Mouse (Mus musculus) forebrain, embryonic 10.5 days (tissue): ENCODE data around the gene Anks3. TPM values are rescaled to one million over a fixed set of nuclear protein-coding genes. Genes with fewer than 3 reads are reported as not detected.

Experiments
- DNase-seq: peaks from one replicate; pipeline ENCODE4 v3.0.0-alpha.2; 2017; ENCODE audit warnings: low spot score; ENCODE audit errors: extremely low spot score
- H3K27ac ChIP-seq: fragments of 300-500 bp; sonication (generic); 2 replicates; pipeline ENCODE4 v1.5.1; 2016; ENCODE audit warnings: mild to moderate bottlenecking
- H3K27me3 ChIP-seq: fragments of 300-500 bp; sonication (generic); 2 replicates; pipeline ENCODE4 v1.6.1; 2016; ENCODE audit warnings: mild to moderate bottlenecking; ENCODE audit not compliant: poor library complexity, severe bottlenecking
- H3K36me3 ChIP-seq: fragments of 300-500 bp; sonication (generic); replicated peaks from 2 replicates; pipeline ENCODE4 v1.6.1; 2016; ENCODE audit warnings: mild to moderate bottlenecking, moderate library complexity
- H3K4me1 ChIP-seq: fragments of 300-500 bp; sonication (generic); 2 replicates; pipeline ENCODE4 v1.6.1; 2016
- H3K4me3 ChIP-seq: fragments of 300-500 bp; sonication (generic); 2 replicates; pipeline ENCODE4 v1.5.1; 2016; ENCODE audit warnings: mild to moderate bottlenecking, moderate library complexity
- H3K9me3 ChIP-seq: fragments of 300-500 bp; sonication (generic); 2 replicates; pipeline ENCODE4 v1.6.1; 2016; ENCODE audit warnings: mild to moderate bottlenecking, moderate library complexity
- WGBS: fragments of 180-500 bp; shearing (Covaris S2); methylation state at CpG from one replicate; pipeline ENCODE4 v1.1.7; 2016; 5-methylcytosine and 5-hydroxymethylcytosine counted together
- polyA plus RNA-seq: library from polyadenylated mRNA; unstranded; fragments of >200 nt; fragmentation: Nextera tagmentation; extraction: Ambion mirVana; gene quantifications from 2 replicates; pipeline ENCODE4 v1.2.1, GENCODE M21; 2016

Anks3 gene
- polyA plus RNA-seq, 1 experiment from 2014 or later = 49.3 TPM

DNA sequence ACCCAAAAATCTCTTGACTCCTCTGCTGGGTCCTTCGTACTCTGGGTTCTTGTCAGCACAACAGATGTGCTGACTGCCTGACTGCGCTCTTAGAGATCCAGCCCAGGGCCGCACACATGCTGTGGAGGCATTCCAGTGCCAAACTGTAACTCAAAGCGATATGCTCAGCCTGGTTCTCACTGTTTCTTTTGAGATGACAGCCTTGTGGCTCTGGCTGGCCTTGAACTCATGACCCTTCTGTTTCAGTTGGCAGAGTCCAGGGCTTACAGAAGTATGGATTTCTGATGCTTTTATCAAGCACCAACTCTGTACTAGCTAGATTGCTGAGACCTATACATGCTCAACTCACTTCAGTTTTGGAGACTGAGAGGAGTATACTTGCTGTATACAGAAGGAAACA is 29.3 kb upstream of the Anks3 start:
- no peaks in the 10 kb centered on the region for H3K27me3 ChIP-seq
- H3K36me3 ChIP-seq = no peaks in the 10 kb centered on the region
- DNase-seq = no peak
- 86% methylated on average over 4 of the region's 4 CpGs for WGBS
- H3K4me3 ChIP-seq = no peak overlapping the region
- H3K27ac ChIP-seq = no peak overlapping the region
- H3K9me3 ChIP-seq = no peaks in the 10 kb centered on the region
- no peaks in the 10 kb centered on the region for H3K4me1 ChIP-seq

DNA sequence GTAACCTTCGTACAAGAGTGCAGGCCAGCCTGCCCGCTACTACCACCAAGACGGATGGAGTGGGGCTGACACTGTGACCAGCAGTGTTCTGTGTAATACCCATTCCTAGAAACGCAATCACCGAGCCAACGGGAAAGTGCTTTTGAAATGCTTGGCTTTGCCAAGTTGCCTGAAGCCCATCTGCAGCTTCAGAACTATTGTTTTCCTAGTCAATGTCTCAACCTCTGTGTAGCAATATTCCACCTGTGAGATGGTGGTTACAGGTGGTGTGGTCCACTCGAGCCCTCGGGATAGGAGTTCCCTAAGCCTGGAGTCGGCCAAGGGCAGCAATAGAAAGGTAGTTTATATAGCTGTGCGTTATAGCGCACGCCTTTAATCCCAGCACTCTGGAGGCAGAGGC is 20.7 kb upstream of the Anks3 start:
- WGBS = 93% methylated on average over 12 of the region's 12 CpGs

GRCm38 (mm10) chr16:4979755-4980380 is 15.9 kb upstream of the Anks3 start:
- no peak overlapping the region for H3K27ac ChIP-seq
- H3K4me1 ChIP-seq = no peaks in the 10 kb centered on the region
- no peaks in the 10 kb centered on the region for H3K36me3 ChIP-seq
- H3K27me3 ChIP-seq = no peaks in the 10 kb centered on the region
- no peaks in the 10 kb centered on the region for H3K9me3 ChIP-seq
- no peak for DNase-seq
- 77% methylated on average over 4 of the region's 4 CpGs for WGBS
- H3K4me3 ChIP-seq = no peak overlapping the region

More for the DNA sequence above, 20.7 kb upstream of the Anks3 start:
- Histone ChIP-seq H3K4me3 (no peak overlapping the region), H3K4me1 (no peaks in the 10 kb centered on the region), H3K27me3 (no peaks in the 10 kb centered on the region), H3K9me3 (no peaks in the 10 kb centered on the region), H3K36me3 (no peaks in the 10 kb centered on the region), H3K27ac (no peak overlapping the region)
- no peak for DNase-seq

DNA sequence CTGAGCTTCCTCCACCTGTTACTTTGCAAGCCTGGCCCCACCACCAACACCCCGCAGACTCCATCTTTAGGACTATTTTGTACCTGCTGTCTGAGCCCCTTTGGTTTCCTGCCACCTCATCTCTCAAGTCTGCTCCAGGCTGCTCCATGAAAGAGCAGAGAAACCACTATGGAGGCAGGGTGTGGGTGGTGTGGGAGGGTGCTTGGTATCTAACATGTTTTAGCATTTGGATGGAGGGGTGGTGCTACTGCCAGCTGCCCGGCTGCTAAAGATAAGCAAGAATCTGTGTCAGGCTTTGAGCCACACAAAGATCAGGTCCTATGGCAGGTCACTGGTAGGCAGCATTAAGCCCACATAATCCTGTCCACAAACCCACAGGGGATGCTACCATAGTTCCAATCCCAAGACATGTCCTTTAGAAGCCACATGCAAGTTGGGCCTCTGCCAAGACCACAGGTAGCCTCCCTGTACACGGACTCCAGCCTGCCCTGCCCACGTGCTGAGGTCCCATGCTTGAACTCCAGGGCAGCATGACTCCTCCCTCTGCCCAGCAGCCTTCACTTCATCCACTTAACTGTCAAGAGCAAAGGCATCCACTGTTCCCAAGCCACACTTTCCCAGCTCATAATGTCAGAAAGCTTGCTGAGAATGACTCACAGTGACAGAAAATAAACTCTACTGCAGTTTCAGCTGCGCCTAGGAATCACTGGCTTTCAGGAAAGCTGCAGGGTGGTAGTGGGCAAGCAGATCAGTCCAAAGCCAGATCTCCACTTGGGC is 14.5 kb upstream of the Anks3 start:
- no peak for DNase-seq
- Histone ChIP-seq H3K36me3 (no peaks in the 10 kb centered on the region), H3K4me1 (no peaks in the 10 kb centered on the region), H3K27ac (no peak overlapping the region), H3K9me3 (no peaks in the 10 kb centered on the region), H3K4me3 (no peak overlapping the region), H3K27me3 (no peaks in the 10 kb centered on the region)
- 80% methylated on average over 5 of the region's 5 CpGs for WGBS

GRCm38 (mm10) chr16:4976180-4976579 is 12.2 kb upstream of the Anks3 start:
- H3K4me1 ChIP-seq = no peaks in the 10 kb centered on the region
- H3K9me3 ChIP-seq = no peaks in the 10 kb centered on the region
- no peak for DNase-seq
- no peaks in the 10 kb centered on the region for H3K27me3 ChIP-seq
- H3K27ac ChIP-seq = no peak overlapping the region
- 75% methylated on average over 2 of the region's 2 CpGs for WGBS
- H3K36me3 ChIP-seq = no peaks in the 10 kb centered on the region
- no peak overlapping the region for H3K4me3 ChIP-seq

- no peak overlapping the region for H3K27ac ChIP-seq
- WGBS = 87% methylated on average over 5 of the region's 5 CpGs
- no peaks in the 10 kb centered on the region for H3K27me3 ChIP-seq
- no peak overlapping the region for H3K4me3 ChIP-seq
- DNase-seq = no peak
- H3K9me3 ChIP-seq = no peaks in the 10 kb centered on the region
- H3K4me1 ChIP-seq = no peaks in the 10 kb centered on the region
- no peaks in the 10 kb centered on the region for H3K36me3 ChIP-seq
Measured at GRCm38 (mm10) chr16:4974521-4974920, 10.5 kb upstream of the Anks3 start.

DNA sequence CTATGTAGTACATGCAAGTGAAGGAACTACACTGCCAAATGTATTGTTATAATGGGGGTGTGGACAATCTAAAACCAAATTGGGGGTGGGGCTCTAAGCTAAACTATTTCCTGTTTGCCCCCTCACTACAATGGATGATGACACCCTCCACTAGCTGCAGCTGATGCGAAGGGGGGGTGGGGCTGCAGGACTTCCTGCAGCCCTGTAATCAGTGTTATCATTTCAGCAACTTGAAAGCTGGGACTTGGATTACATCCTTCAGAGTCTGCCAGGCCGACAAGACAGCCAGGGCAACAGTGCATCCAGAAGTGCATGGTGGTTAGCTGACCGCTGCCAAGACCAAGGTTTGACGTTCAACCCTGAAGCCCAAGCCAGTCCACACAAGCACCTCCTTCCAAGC is 7.6 kb upstream of the Anks3 start:
- H3K27me3 ChIP-seq = no peaks in the 10 kb centered on the region
- DNase-seq = no peak
- no peak overlapping the region for H3K27ac ChIP-seq
- H3K36me3 ChIP-seq = no peaks in the 10 kb centered on the region
- no peaks in the 10 kb centered on the region for H3K4me1 ChIP-seq
- no peak overlapping the region for H3K4me3 ChIP-seq
- 79% methylated on average over 4 of the region's 4 CpGs for WGBS
- no peaks in the 10 kb centered on the region for H3K9me3 ChIP-seq

DNA sequence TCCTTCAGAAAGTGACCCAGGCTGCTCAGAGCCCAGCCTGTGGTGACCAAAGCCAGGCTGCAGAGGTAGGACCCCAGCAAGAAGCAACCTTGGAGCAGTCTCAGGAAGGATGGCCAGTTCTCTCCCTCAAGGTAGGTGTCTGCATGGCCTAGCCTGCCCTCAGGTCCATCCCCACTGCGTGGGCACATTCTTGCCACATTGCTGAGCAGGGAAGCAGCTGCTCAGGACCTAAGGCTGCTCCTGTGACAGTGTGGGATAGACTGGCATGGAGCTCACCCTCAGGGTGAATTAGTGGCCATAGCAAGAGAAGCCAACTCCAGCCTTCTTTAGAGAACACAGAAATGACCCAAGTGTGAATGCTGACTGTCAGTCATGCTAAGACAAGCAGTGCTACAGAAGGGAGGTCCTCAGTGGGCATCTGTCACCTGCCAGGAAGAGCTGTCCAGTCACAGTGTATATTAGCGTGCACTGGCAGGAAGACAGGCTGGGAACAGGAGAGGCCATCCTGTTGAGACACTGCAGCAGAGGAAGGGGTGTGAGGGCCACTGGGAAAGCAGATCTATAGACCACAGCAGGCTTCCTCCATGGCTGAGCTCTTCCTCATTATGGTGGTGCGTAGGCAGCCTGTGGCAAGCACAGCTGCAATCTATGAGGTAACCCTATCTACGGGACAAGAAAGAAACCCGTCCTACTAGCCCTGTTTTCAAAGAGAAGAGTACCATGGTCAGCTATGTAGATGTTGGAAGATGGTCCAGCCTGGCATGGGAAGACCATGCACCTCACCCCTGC is 5.2 kb upstream of the Anks3 start:
- 91% methylated on average over 5 of the region's 5 CpGs for WGBS
- Histone ChIP-seq H3K36me3 (no peaks in the 10 kb centered on the region), H3K9me3 (no peaks in the 10 kb centered on the region), H3K4me1 (peaks cover 9% of the 10 kb centered on the region), H3K27me3 (no peaks in the 10 kb centered on the region), H3K4me3 (no peak overlapping the region), H3K27ac (no peak overlapping the region)
- no peak for DNase-seq

DNA sequence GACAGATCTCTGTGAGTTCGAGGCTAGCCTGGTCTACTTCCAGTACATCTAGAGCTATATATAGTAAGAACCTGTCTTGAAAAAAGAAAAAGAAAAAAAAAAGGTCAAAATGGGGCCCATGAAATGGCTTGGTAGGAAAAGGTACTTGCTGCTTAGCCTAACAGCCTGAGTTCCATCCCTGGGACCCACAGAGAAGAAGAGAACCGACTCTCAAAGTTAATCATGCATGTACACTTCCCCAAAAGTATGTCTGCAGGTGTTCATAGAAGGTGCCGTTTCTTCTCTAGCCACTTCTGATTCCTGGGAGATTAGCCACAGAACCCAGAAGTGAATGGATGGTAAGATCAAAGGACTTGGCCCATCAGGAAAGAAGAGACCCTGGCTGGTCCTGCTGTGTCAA is 4.4 kb upstream of the Anks3 start:
- H3K36me3 ChIP-seq = no peaks in the 10 kb centered on the region
- H3K4me1 ChIP-seq = peaks cover 14% of the 10 kb centered on the region
- no peak overlapping the region for H3K4me3 ChIP-seq
- no peaks in the 10 kb centered on the region for H3K9me3 ChIP-seq
- WGBS = 89% methylated on average over 3 of the region's 3 CpGs
- no peak for DNase-seq
- H3K27ac ChIP-seq = no peak overlapping the region
- no peaks in the 10 kb centered on the region for H3K27me3 ChIP-seq

- no peak for DNase-seq
- Histone ChIP-seq H3K27me3 (no peaks in the 10 kb centered on the region), H3K36me3 (peaks cover under 1% of the 10 kb centered on the region; the same call in 1 of the 2 replicates), H3K9me3 (no peaks in the 10 kb centered on the region), H3K4me1 (peaks cover 28% of the 10 kb centered on the region), H3K27ac (no peak overlapping the region), H3K4me3 (peak overlapping the region; percentile 97; the same call in 1 of the 2 replicates)
- 88% methylated on average over 8 of the region's 8 CpGs for WGBS
Measured at GRCm38 (mm10) chr16:4965392-4966129, 1.6 kb upstream of the Anks3 start.

- 26% methylated on average over 13 of the region's 13 CpGs for WGBS
- Histone ChIP-seq H3K4me1 (peaks cover 28% of the 10 kb centered on the region), H3K9me3 (no peaks in the 10 kb centered on the region), H3K4me3 (peak overlapping the region; percentile 97), H3K27me3 (no peaks in the 10 kb centered on the region), H3K27ac (peak overlapping the region; percentile 89), H3K36me3 (peaks cover 7% of the 10 kb centered on the region)
- DNase-seq = no peak
Measured at GRCm38 (mm10) chr16:4964731-4965391, 856 bp upstream of the Anks3 start.

DNA sequence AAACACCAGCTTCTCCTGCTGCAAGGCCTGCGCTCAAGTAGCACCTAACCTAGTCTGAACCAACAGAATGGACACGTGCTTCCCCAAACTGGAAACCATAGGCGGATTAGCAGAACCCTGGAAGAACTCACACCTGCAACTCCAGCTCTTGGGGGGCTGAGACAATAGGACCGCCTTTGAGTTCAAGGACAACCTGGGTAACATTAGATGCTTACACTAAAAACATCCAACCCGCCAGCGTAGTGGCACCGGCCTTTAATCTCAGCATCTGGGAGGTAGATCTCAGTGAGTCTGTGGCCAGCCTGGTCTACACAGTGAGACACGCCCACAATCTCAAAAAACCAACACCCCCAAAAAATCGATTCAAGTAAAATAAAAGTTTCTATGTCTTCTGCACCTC is 659 bp downstream of the Anks3 start:
- H3K36me3 ChIP-seq = peaks cover 11% of the 10 kb centered on the region
- peak overlapping the region; percentile 89; the same call in 1 of the 2 replicates for H3K27ac ChIP-seq
- H3K27me3 ChIP-seq = no peaks in the 10 kb centered on the region
- peak overlapping the region; percentile 97 for H3K4me3 ChIP-seq
- peaks cover 28% of the 10 kb centered on the region for H3K4me1 ChIP-seq
- H3K9me3 ChIP-seq = no peaks in the 10 kb centered on the region
- WGBS = 50% methylated on average over 9 of the region's 9 CpGs
- no peak for DNase-seq
